20 mouse cellular contexts compared by ENCODE assay signal in the genomic region with DNA sequence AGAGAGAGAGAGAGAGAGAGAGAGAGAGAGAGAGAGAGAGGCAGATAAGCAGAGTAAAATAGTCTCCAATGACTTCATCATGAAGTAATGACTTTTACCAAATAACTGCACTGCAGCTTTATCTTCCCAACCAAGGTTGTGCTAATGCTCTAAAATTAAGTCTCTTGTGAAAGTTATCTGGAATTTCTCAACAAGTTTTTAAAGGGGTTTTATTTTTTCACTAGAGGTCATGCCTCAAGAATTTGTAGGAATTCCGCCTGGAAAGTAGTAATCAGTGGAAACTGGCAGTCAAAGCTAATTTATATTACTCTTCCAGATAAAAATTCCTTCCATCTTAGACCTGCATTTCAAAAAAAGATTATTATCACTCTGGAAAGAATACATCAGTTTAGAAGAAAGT.
A peak's percentile ranks its signal among the peaks of the same experiment; 100 is the strongest.
DNase-seq lines count a peak whose midpoint lies in the region; ATAC-seq and TF ChIP-seq lines count a peak whose summit lies in the region.
"Had no signal": no experiment of that assay in that cellular context is flagged by ENCODE, and none has a peak within 500 bp of the region (broad histone marks: within the 10 kb centered on the region; RNA-seq: fewer than 3 reads in every experiment).

No protein-coding gene starts in this region.

- no peak overlapping the region for H3K4me2 ChIP-seq in heart, embryonic 15.5 days
- no peak overlapping the region for H3K4me2 ChIP-seq in limb, embryonic 14.5 days (replicated peaks; ENCODE audit: low read depth, low read length, severe bottlenecking)
- H3K4me2 ChIP-seq: embryonic facial prominence, embryonic 13.5 days; forebrain, embryonic 12.5 days; hindbrain, embryonic 13.5 days had no signal

- ATAC-seq in heart, embryonic 15.5 days (replicated peaks; ENCODE audit: insufficient number of reproducible peaks, insufficient read depth, low FRiP score, low read depth) = peak; percentile 35; the same call in 1 of the 2 replicates
- no peak for ATAC-seq in limb, embryonic 14.5 days (ENCODE audit: low FRiP score, low read depth)
- ATAC-seq in Patski = peak; percentile 26
- ATAC-seq: forebrain, embryonic 16.5 days; hindbrain, postnatal 0 days had no signal

- CTCF ChIA-PET in Patski (lab: Charles Lee) = interaction anchor here (0.6 to 1.3 kb wide), 3 partner anchors 14 to 706 kb away, joined by 3 read pairs; no protein-coding TSS in a partner anchor

- H3K27me3 ChIP-seq in heart, embryonic 15.5 days = no peaks in the 10 kb centered on the region
- H3K27me3 ChIP-seq in limb, embryonic 14.5 days (ENCODE audit: control insufficient read depth, insufficient read depth, low read length) = no peaks in the 10 kb centered on the region
- H3K27me3 ChIP-seq in limb, embryonic 10.5 days (ENCODE audit: low read depth, poor library complexity, severe bottlenecking) = no peaks in the 10 kb centered on the region
- no peaks in the 10 kb centered on the region for H3K27me3 ChIP-seq in Patski
- H3K27me3 ChIP-seq: embryonic facial prominence, embryonic 13.5 days; forebrain, embryonic 12.5 days; hindbrain, embryonic 13.5 days had no signal

- TF ChIP-seq CTCF in gastrocnemius, adult 2 months (IDR thresholded peaks at IDR 0.05) = no peak
- TF ChIP-seq CTCF in Patski (IDR thresholded peaks at IDR 0.05) = no peak

- no peak overlapping the region for H3K9ac ChIP-seq in heart, embryonic 15.5 days
- H3K9ac ChIP-seq in limb, embryonic 14.5 days (ENCODE audit: low read depth, low read length, severe bottlenecking) = no peak overlapping the region
- H3K9ac ChIP-seq: embryonic facial prominence, embryonic 13.5 days; forebrain, embryonic 12.5 days; hindbrain, embryonic 13.5 days had no signal

- peak overlapping the region; percentile 43; the same call in 1 of the 2 replicates for H3K27ac ChIP-seq in gastrocnemius, adult 2 months
- peak overlapping the region; percentile 43; the same call in 1 of the 2 replicates for H3K27ac ChIP-seq in heart, embryonic 15.5 days
- H3K27ac ChIP-seq in limb, embryonic 14.5 days (replicated peaks; ENCODE audit: low read depth, low read length) = no peak overlapping the region
- H3K27ac ChIP-seq in limb, embryonic 10.5 days = no peak overlapping the region
- H3K27ac ChIP-seq: embryonic facial prominence, embryonic 13.5 days; forebrain, embryonic 12.5 days; hindbrain, embryonic 13.5 days; hindbrain, postnatal 0 days had no signal

- no peak for TF ChIP-seq POLR2A in limb, embryonic 14.5 days (IDR thresholded peaks at IDR 0.05; ENCODE audit: borderline replicate concordance, extremely low read depth, insufficient read depth, insufficient read length)

- no peaks in the 10 kb centered on the region for H3K9me3 ChIP-seq in heart, embryonic 15.5 days (replicated peaks)
- H3K9me3 ChIP-seq in limb, embryonic 14.5 days (ENCODE audit: control insufficient read depth, low read length) = no peaks in the 10 kb centered on the region
- H3K9me3 ChIP-seq in limb, embryonic 10.5 days (replicated peaks) = no peaks in the 10 kb centered on the region
- H3K9me3 ChIP-seq: forebrain, embryonic 12.5 days; hindbrain, embryonic 13.5 days had no signal

- WGBS in heart, embryonic 15.5 days = 33% methylated on average over 1 of the region's 1 CpGs
- WGBS in limb, embryonic 14.5 days = 33% methylated on average over 1 of the region's 1 CpGs
- 72% methylated on average over 1 of the region's 1 CpGs for WGBS in limb, embryonic 10.5 days

- in situ Hi-C loops in Patski (cut with MboI; ENCODE audit: low pct_unique_long_range_greater_than_20kb) = loop anchor here (25.0 kb wide), 1 partner anchor 698 kb away; a partner anchor contains a TSS

- no peak overlapping the region for H3K4me3 ChIP-seq in gastrocnemius, adult 2 months
- H3K4me3 ChIP-seq in heart, embryonic 15.5 days = no peak overlapping the region
- no peak overlapping the region for H3K4me3 ChIP-seq in limb, embryonic 14.5 days (replicated peaks; ENCODE audit: low read length)
- H3K4me3 ChIP-seq in limb, embryonic 10.5 days = no peak overlapping the region
- H3K4me3 ChIP-seq: embryonic facial prominence, embryonic 13.5 days; forebrain, embryonic 12.5 days; hindbrain, embryonic 13.5 days had no signal

- intact Hi-C loops in gastrocnemius, adult 2 months (cut with DNase I) = no loop called here
- intact Hi-C loops in gastrocnemius, postnatal 14 days (cut with DNase I; ENCODE audit: low total_unique reads) = no loop called here

- POLR2A ChIA-PET in Patski (lab: Charles Lee) = no interaction called here

- H3K4me1 ChIP-seq in heart, embryonic 15.5 days (replicated peaks) = peaks cover 5% of the 10 kb centered on the region; the same call in 1 of the 2 replicates
- 0 out of 2 replicates have a peak, but pooled peaks cover 4% of the 10 kb centered on the region for H3K4me1 ChIP-seq in limb, embryonic 14.5 days (ENCODE audit: control insufficient read depth, insufficient read depth, low read length)
- no peaks in the 10 kb centered on the region for H3K4me1 ChIP-seq in limb, embryonic 10.5 days
- H3K4me1 ChIP-seq: embryonic facial prominence, embryonic 13.5 days; forebrain, embryonic 12.5 days; hindbrain, embryonic 13.5 days had no signal

- no peak for DNase-seq in gastrocnemius, adult 2 months
- DNase-seq in gastrocnemius, postnatal 14 days = no peak
- DNase-seq in heart, postnatal 4 days = no peak
- DNase-seq in limb, embryonic 14.5 days (ENCODE audit: low spot score) = peak; percentile 31
- no peak for DNase-seq in limb, embryonic 10.5 days (ENCODE audit: low spot score)
- DNase-seq in Patski (ENCODE audit: low read depth, low spot score) = peak; percentile 44
- no peak for DNase-seq in neural tube, embryonic 10.5 days (ENCODE audit: extremely low spot score, low spot score)
- DNase-seq: adrenal gland, adult 2 months; adrenal gland, postnatal 25 days; cerebellum, adult 18-20 months; cerebellum, adult 9-11 months; cerebellum, postnatal 36 days; heart, postnatal 36 days; kidney, adult 11 months had no signal

- H3K36me3 ChIP-seq in heart, embryonic 15.5 days = no peaks in the 10 kb centered on the region
- H3K36me3 ChIP-seq in limb, embryonic 14.5 days (ENCODE audit: control insufficient read depth, insufficient read depth, low read length) = no peaks in the 10 kb centered on the region
- H3K36me3 ChIP-seq in limb, embryonic 10.5 days = no peaks in the 10 kb centered on the region
- H3K36me3 ChIP-seq: embryonic facial prominence, embryonic 13.5 days; forebrain, embryonic 12.5 days; hindbrain, embryonic 13.5 days had no signal

Comparison
In these comparisons a context has a peak if more than half of its experiments do, and no peak if none do; other contexts are left out.
1. DNase-seq: peak in limb, embryonic 14.5 days (single experiment) and Patski (single experiment); none in gastrocnemius, adult 2 months (single experiment), gastrocnemius, postnatal 14 days (single experiment), heart, postnatal 4 days (single experiment), limb, embryonic 10.5 days (single experiment) and neural tube, embryonic 10.5 days (single experiment).
2. H3K27ac ChIP-seq: peak in gastrocnemius, adult 2 months (single experiment) and heart, embryonic 15.5 days (single experiment); none in limb, embryonic 14.5 days (single experiment) and limb, embryonic 10.5 days (single experiment).